Mouse (Mus musculus) spleen, postnatal 14 days (tissue): Measurements from ENCODE around the gene Rae1.

Source experiments
- DNase-seq, 2 experiments: peaks; one replicate each; pipeline ENCODE4 v3.0.0; 2021 to 2022; ENCODE audit warnings: low spot score in 2 of 2

Rae1 gene

DNA sequence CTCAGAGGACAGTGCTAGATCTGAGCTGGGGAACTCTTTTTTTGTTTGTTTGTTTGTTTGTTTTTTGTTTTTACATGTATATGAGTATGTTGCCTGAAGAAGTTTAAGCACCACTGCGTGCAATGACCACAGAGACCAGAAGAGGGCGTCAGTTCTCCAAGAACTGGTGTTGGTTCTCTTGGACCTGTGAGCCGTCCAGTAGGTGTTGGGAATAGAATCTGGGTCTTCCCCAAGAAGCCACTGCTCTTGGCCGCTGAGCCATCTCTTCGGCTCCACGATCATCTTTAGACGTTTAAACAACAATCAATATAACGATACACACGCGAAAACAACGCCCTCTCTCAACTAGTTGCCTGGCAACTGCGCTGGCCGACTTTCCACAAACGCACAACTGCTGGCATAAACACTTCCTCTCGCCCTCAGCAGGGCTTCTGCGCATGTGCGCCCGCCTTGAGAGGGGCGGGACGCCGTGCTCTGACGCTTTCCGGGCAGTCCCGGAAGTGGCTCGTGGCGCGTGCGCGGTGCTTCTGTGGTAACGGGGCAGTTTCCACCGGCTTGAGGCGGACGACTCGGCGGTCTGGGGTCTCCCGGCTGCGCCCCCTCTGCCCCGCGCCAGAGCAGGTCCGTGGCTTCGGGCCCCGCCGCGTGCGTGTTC lies at the start of gene Rae1:
Gene Rae1 (plus strand): TSS at position 488 of the 655 bp plus-strand sequence.
- DNase-seq: peak; percentile 99

DNA sequence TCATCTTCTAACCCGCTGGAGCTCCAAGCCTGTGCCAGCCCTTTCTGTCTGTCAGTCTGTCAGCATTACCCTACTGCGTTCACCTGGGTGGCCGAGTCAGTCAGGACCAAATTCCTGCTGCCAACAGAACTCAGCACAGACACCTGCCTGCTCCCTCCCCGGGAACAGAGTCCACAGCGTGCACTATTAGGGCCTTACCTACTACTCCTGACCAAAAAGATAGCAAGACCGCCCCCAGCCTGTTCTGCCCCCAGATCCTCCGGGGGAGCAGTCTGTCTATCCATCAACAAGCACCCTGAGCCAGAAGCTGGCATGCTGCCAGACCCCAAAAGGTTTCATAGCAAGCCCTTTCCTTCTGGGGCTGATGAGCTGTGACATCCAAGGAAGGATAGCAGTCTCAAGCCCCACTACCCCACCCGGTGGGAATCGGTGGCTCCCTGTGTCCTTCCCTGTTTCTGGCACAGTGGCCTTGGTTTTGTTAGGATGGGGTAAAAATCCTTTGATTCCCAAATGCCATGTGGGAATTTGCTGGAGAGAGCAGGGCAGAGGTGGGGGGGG lies 49.7 kb upstream of the Rae1 start:
- DNase-seq: no peak

DNA sequence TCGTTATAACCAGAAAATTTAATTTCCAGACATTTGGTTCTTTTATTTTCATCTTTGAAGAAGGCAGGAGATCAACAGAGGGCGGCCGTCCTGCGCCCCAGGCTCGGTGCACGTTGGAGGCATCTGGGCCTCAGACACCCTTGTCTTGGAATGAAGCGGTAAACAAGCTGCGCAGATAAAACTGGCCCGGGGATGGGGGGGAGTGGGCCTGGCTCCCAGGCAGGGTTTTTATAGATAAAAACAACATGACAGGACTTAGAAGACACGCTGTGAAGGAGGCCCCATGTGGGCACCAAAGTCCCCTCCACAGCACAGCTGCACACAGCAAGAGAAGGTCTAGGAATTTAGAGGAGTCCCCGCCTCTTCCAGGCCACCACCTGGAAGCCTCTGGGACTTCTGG lies 49.2 kb upstream of the Rae1 start:
- DNase-seq: no peak

DNA sequence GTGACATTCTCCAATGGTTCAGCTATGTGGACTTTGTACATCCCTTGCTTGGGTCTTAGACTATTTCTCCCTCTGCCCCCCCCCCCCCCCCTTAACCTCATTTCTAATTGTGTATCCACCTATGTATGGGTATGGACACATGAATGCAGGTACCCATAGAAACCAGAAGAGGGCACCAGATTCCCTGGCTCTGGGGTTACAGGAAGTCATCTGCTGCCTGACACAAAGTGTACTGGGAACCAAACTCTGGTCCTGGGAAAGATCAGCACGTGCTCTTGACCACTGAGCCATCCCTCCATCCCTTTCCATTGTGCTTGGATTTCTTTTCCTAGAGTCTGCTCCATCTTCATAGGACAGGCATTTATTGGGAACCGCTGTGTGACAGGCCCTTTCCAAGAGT lies 47.9 kb upstream of the Rae1 start:
- DNase-seq: no peak

DNA sequence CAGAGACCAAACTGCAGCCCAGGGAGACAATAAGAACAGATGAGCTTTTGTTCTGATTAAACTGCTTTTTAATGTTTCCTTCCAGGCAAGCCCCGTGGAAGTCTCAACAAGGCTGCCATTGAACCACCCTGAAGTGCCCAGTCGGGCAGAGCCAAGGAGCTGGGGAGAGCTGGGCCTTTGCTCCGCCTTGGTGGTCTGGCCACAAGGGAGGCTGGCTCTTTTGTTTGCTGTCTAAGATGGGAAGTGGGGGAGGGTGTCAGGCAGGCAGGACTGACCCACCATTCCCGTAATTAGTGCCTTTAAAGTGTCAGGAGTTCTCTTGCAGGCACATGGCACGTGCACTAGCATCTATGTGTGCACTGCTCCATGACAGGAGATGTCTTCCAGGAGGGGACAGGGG lies 41.3 kb upstream of the Rae1 start:
- no peak for DNase-seq

DNA sequence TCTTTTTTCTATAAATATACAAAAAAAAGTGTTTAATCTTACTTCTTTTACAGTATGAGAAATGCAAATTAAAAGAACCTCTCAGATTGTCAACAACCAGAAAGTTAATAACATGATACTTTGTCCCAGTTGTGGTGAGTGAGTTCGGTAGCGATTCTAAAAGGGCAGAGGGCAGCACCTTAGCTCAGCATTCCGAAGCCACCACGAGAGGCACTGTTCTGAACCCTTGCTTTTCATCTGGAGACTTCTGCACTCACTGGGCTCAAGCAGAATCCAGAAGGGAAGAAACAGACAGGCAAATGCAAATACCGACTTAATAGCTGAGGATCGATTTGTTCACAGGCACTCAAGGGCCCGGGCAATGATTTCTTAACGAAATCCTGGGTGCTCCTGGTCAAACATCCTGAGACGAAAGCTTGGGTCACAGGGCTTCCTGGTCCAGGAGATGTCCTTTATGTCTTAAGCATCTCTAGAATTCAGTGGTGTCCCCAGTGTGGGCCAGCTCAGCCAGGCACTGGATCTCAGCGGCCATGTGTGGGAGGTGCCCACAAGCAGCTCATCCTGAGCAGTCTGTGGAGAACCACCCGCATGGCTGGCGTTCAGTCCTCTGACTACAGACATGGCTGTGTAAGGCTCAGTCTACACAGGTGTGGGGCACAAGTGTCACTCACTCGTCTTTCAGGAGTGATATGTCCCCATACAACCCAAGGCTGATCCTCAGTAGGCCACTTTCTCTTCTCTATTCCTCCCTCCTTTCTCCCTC lies 40.7 kb upstream of the Rae1 start:
- no peak for DNase-seq

DNA sequence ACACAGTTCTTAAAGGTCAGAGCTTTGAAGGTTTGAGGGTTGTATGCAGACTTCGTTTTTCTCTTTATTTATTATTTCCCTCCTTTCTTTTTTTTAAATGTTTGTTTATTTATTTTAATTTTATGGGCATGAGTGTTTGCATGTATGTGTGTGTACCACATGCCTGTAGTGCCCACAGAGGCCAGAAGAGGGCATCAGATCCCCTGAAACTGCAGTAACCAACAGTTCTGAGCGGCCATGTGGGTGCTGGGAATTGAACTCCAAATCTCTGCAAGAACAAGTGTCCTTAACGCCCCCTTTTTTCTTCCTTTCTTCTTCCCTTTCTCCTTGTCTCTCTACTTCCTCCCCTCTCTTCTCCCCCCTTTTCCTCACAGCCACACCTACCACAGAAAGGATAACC lies 39.6 kb upstream of the Rae1 start:
- no peak for DNase-seq

DNA sequence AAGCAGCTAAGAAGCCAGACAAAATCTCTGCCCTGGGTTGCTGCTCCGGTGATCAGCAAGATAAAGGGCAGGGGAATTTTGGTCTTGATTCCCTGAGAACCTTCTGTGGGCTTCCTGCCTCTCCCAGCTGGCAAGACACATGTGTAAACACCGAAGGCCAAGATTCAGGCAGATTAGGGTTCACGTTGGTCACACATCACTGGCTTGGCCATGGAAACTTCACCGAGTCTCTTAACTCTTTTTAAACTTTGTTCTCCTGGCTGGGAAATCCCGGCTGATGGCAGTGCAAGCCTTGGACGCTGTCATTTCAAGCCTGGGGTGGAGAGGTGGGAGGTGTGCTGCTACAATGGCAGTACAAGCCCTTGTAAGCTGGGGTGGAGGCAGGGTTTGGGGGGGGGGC lies 38.7 kb upstream of the Rae1 start:
- DNase-seq: no peak

DNA sequence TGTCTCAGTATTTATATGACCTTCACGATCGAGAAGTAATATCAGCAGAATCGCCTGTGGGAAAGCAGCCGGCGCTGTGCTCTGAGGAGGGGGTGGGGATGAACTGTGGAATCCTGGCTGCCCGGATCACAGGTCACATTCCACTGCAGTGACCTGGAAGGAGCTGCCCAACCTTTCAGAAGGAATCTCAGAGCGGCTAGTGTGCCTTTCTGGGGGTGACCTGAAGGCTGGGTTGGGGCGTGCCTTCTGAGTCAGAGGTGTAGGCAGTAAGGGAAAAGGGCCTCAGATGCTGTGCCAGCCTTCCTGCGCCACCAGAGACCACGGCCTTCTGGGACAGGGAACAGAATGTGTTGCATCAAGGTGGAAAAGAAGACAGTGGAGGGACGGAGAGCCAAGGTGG lies 34.7 kb upstream of the Rae1 start:
- no peak for DNase-seq

DNA sequence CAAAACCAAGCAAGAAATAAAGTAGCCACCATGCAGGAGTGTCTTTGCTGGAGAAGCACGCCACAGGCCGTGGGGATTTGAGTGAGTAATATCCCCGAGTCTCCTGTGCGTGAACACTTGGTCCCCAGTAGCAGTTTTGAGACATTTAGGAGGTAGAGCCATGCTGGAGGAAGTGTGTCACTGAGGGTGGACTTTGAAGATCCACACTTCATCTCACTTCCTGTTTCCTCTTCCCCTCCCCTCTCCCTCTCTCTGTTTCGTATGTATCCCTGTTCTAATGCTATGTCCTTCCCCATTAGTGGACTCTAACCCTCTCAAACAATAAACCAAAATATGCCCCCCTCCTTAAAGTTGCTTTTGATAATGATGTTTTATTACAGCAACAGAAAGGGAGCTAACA lies 33.4 kb upstream of the Rae1 start:
- no peak for DNase-seq

DNA sequence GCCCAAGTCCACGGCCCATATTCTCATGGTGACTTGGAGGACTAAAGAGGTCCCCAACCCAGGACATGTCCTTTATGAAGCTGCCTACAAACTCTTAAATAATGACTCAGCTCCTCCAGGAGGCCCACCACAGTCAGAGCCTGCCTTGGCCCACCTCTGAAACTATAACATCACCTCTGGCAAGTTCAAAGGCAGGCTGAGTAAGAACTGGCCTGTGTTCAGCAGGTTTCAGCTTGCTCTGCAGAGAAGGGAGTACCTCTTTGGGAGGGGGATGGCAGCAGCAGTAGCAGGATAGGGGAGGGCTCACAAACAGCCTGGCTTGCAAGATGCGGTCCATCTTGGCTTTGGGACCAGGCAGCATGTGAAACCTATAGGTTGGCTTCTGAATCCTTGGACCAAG lies 28.1 kb upstream of the Rae1 start:
- DNase-seq: no peak

DNA sequence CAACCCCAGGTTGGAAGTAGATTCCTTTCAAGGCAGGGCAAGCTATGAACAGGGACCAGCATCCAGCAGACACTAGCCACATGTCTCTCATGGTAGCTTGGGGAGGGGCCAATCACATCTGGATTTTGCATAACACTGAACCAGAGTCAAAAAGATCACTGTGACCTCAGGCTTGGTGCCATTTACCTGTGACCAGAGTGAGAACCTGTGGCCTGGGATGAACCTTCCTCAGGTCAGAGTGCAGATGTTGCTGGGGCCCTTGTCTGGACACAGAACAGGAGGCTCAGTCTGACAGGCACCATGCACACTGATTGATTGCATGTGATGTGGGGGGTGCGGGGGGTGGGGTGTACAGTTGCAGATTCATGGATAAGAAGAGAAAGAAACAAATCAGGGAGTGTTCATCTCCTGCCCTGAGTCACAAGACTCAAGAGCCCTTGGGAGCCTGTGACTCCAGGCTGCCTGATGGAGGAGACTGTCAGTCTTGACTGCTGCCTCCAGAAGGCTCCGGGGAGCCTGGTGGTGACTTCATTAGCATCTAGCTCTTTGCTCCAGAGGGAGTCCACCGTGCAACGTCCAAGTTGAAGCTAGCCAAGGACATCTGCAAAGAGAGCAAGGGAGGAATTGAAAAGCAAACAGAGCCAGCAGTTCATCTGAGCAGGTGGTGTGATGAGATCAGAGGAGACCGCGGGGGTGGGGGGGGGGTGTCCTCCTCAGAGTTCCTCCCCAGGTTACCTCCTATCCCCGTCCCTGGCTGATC lies 25.9 kb upstream of the Rae1 start:
- DNase-seq: no peak

DNA sequence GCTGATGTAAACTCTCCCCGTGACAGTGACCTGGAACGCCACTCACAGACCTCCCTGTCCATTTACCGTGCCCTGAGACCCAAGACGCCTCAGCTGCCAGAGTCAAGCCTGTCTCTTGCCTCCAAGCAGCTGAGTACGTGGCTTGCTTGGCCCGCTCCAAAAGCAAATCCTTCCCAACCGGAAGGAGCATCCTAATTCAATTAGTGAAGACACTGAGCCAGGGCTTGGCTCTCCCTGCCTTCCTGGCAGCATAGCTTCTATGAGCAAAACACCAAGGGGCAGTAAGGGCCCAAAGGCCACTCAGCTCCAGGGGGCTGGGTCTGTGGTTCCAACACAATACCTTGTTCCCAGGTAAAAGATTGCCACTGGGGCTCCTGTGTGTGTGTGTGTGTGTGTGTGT lies 25.2 kb upstream of the Rae1 start:
- no peak for DNase-seq

DNA sequence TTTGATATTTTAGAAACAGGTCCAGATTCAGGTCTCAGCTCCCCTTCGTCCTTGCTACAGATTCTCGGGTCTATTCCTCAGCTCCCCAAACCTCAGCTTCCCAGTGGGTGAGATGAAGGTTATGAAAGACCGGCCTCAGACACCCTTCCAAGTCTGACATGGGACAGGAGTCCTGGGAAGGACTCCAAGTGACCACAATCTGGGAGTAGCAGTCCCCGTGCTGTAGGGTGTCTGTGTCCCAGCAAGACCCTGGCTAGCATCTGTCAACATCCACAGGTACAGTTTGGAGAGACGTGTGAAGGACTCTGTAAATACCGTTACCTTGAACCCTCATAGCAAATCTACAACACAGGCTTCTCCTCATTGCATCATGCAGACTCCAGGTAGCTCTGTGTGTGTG lies 24.8 kb upstream of the Rae1 start:
- DNase-seq: no peak

DNA sequence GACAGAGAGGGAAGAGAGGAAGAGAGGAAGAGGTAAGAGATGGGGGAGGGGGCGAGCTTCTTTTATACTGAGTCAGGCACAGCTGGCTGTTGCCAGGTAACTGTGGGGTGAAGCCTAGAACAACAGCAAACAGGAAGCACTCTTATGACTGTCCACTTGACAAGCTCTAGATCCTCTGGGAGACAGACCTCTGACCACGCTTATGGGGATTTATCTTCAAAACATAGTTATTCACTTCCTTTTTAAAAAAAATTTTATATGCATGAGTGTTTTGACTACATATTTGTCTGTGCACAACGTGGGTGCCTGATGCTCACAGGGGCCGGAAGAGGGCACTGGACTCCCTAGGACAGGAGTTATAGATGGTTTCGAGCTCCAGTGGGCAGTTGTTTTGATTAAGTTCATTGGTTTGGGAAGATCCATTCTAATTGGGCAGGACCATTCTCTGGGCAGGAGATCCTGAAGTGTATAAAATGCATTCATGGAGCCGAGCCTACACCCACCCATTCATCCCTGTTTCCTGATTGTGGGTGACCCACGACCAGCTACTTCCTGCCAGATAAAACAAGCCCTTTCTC lies 23.2 kb upstream of the Rae1 start:
- no peak for DNase-seq

DNA sequence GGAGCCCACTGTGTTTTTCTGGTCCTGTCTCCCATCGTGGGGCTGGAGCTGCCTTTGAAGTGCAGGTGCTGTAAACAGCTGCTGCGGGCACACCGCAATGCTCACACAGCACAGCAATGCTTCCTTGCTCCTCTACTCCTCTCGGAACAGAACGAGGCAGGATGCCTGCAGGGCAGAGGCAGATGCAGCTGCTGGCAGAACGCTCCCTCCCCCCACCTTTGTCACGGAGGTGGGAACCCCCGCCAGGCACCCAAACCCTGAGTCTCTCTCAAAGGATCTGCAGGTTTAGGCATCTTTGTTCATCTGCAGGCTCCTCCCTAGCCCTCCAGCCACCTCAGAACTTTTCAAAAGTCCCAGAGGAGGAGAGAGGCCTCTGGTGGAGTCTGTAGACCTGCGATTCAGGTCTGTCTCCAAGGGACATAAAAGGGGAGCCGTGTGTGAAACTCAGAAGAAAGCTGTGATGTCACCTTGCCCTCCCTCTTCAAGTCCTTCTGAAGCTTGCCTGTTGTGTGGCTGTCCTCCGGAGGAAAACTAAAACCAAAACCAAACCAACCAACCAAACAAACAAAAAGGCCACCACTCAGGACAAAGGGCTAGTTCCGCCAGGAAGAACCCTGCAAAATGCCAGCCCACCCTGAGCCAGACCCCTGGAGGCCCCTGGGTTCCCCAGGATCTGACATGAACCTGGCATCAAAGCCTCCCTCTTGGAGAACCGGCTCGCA lies 22.3 kb upstream of the Rae1 start, which contains the start of gene Spo11:
Gene Spo11 (plus strand): TSS at position 292 of the 722 bp plus-strand sequence.
- DNase-seq: no peak

DNA sequence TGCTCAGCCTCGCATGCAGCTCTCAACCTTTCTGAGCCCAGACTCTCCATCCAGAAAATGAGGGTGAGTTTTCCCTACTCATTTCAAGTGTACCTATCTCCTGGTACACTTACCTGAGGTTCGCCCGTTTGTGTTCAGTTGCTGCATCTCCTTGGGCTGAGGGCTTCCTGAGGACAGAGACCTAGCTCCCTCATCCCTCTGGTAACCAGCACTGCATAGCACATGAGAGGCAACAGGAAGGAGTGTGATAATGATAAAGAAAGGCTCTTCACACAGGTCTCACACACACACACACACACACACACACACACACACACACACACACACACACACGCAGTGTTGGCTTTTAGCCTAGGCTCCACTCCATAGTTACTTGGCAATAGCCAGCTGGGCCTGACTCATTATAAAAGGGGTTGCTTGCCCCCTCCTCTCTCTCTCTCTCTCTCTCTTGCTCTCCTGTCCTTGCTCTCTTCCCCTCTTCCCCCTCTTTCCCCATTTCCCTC lies 21.7 kb upstream of the Rae1 start:
- no peak for DNase-seq

DNA sequence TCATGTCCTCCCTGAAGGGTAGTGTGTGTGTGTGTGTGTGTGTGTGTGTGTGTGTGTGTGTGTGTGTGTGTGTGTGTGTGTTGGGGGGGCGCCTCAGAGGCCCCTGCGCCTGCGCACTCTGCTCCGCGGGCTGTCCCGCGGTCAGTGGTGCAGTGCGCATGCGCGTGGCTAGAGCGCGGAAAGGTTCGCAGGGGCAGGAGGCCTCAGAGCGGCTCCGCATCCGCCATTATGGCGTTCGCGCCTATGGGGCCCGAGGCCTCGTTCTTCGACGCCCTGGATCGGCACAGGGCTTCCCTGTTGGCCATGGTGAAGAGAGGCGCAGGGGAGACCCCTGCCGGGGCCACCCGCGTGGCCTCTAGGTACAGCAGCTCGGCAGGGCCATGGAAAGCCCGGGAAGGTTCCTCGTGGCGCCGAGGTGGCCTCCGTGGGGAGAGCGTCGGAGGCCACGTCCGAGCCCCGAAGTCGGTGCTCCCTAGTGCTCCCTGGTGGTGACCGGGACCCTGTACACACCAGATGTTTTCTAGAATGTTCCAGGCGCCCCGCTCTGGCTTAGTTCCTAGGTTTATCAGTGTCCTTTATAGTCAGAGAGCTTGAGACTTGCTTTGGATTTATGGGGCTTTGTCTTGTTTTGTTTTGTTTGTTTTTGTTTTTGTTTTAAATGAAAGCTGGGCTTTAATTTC lies 20.1 kb upstream of the Rae1 start:
- DNase-seq: no peak

DNA sequence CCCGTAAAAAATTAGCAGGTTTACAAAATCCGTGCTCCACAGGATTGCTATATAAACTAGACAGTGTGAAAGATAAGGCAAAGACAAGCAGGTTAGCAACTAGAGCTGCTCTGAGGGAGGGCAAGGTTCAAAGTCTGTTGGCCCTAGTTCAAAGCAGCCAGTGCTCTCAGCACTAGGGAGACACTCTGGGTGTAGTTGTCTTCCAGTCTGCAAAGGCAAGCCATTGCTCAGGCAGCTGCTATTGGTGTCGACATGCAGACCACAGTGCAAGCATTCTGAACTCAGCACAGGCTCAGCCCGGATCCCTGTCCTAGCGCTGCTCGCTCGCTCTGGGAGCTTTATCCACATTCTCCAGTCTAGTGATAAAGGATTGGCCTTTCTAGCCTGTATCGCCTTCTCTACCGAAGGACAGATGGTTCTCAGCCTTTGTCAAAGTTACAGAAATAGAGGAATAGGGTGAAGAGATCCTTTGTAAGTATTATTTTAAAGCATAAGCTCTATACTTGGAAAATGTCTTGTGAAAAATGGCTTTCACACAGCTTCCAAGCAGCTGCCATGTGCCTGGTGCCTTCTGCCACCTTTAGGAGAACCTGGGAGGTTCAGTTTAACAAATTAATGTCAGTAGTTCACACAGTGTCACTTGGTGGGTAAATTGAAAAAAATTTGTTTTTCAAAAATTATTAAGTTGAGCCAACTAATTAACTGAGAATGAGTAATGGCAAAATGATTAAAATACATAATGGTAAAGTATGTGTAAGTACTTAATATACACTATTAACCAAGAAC lies 16.9 kb upstream of the Rae1 start:
- DNase-seq: no peak

DNA sequence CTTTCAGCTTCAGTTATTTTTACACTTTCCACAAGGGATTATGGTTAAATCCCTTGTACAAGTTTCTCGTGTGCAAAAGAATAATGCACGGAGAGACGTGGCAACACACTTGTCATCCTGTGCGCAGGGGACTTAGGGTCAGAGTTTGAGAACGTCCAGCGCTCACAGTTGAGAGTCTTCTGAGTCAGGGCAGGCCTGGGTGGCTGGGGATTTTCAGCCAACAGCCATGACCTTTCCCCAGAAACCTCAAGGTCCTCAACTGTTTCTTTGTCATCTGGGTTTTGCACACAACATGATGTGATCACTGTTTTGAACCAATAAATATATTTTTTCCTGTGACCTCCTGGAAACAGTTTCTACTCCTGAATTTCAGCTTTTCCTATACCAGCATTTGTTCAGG lies 9.8 kb upstream of the Rae1 start:
- no peak for DNase-seq
